Mouse (Mus musculus): ENCODE data around the gene Hoxd9.

GRCm38 (mm10) chr2:74740311-74741091 lies 43.0 kb downstream of the Hoxd9 start:
- TF ChIP-seq CTCF (IDR thresholded peaks at IDR 0.05) (no peak), EP300 (IDR thresholded peaks at IDR 0.05) (no peak)

Data from lung, postnatal 0 days (tissue).